Mouse (Mus musculus): ENCODE measurements around the gene Lrrc28. TPM values are rescaled to one million over a fixed set of nuclear protein-coding genes. Genes with fewer than 3 reads are reported as not detected.
A peak's percentile ranks its signal among the peaks of the same experiment; 100 is the strongest.

Lrrc28 gene
- polyA plus RNA-seq, 1 experiment from 2014 or later = 13.4 TPM

GRCm38 (mm10) chr7:67652211-67652610 is 7.1 kb upstream of the Lrrc28 start:
- Histone ChIP-seq H3K4me1 (ENCODE audit: insufficient read depth, low read depth, low read length) (no peaks in the 10 kb centered on the region; the same call in 1 of the 2 replicates), H3K9me3 (ENCODE audit: low read length) (no peaks in the 10 kb centered on the region), H3K27ac (ENCODE audit: low read length) (no peak overlapping the region), H3K9ac (replicated peaks; ENCODE audit: low read depth) (no peak overlapping the region), H3K4me2 (replicated peaks; ENCODE audit: low read depth, low read length) (no peak overlapping the region), H3K4me3 (ENCODE audit: low read depth, low read length) (no peak overlapping the region), H3K27me3 (replicated peaks; ENCODE audit: insufficient read depth, low read length) (no peaks in the 10 kb centered on the region), H3K36me3 (ENCODE audit: insufficient read depth, low read length) (no peaks in the 10 kb centered on the region)
- no peak for DNase-seq (ENCODE audit: low spot score)
- ATAC-seq = no peak
- WGBS = 66% methylated on average over 5 of the region's 5 CpGs
- no peak for TF ChIP-seq EP300 (IDR thresholded peaks at IDR 0.05)
- no peak for TF ChIP-seq CTCF (IDR thresholded peaks at IDR 0.05)

GRCm38 (mm10) chr7:67648376-67648775 is 3.3 kb upstream of the Lrrc28 start:
- Histone ChIP-seq H3K27ac (ENCODE audit: low read length) (no peak overlapping the region), H3K27me3 (replicated peaks; ENCODE audit: insufficient read depth, low read length) (no peaks in the 10 kb centered on the region), H3K36me3 (ENCODE audit: insufficient read depth, low read length) (no peaks in the 10 kb centered on the region), H3K9ac (replicated peaks; ENCODE audit: low read depth) (no peak overlapping the region), H3K4me1 (ENCODE audit: insufficient read depth, low read depth, low read length) (peaks cover 3% of the 10 kb centered on the region; the same call in 1 of the 2 replicates), H3K4me3 (ENCODE audit: low read depth, low read length) (no peak overlapping the region), H3K9me3 (ENCODE audit: low read length) (no peaks in the 10 kb centered on the region), H3K4me2 (replicated peaks; ENCODE audit: low read depth, low read length) (peak overlapping the region; percentile 57; the same call in 1 of the 2 replicates)
- WGBS = 50% methylated on average over 4 of the region's 4 CpGs
- DNase-seq (ENCODE audit: low spot score) = no peak
- TF ChIP-seq CTCF (IDR thresholded peaks at IDR 0.05) (no peak), EP300 (IDR thresholded peaks at IDR 0.05) (no peak)
- no peak for ATAC-seq

- H3K27me3 ChIP-seq (replicated peaks; ENCODE audit: insufficient read depth, low read length) = no peaks in the 10 kb centered on the region
- DNase-seq (ENCODE audit: low spot score) (peak; percentile 95), ATAC-seq (peak; percentile 13; the same call in 1 of the 2 replicates)
- peak within 1 kb of the TSS; percentile 59 for H3K4me3 ChIP-seq (ENCODE audit: low read depth, low read length)
- peak within 1 kb of the TSS; percentile 83 for H3K9ac ChIP-seq (replicated peaks; ENCODE audit: low read depth)
- no peak for TF ChIP-seq EP300 (IDR thresholded peaks at IDR 0.05)
- no peak for TF ChIP-seq CTCF (IDR thresholded peaks at IDR 0.05)
- H3K27ac ChIP-seq (ENCODE audit: low read length) = peak within 1 kb of the TSS; percentile 75
- peaks cover 3% of the 10 kb centered on the region; the same call in 1 of the 2 replicates for H3K4me1 ChIP-seq (ENCODE audit: insufficient read depth, low read depth, low read length)
- peak within 1 kb of the TSS; percentile 76 for H3K4me2 ChIP-seq (replicated peaks; ENCODE audit: low read depth, low read length)
- no peaks in the 10 kb centered on the region for H3K9me3 ChIP-seq (ENCODE audit: low read length)
- 4% methylated on average over 5 of the region's 5 CpGs for WGBS
- H3K36me3 ChIP-seq (ENCODE audit: insufficient read depth, low read length) = no peaks in the 10 kb centered on the region
Observed at GRCm38 (mm10) chr7:67647277-67647676, 2.2 kb upstream of the Lrrc28 start, which contains the start of gene Ttc23. Ttc23 (plus strand) TSS chr7:67647410.

- H3K9ac ChIP-seq (replicated peaks; ENCODE audit: low read depth) = peak overlapping the region; percentile 83
- H3K27ac ChIP-seq (ENCODE audit: low read length) = peak overlapping the region; percentile 96
- no peaks in the 10 kb centered on the region for H3K9me3 ChIP-seq (ENCODE audit: low read length)
- ATAC-seq = no peak
- no peak for DNase-seq (ENCODE audit: low spot score)
- H3K4me2 ChIP-seq (replicated peaks; ENCODE audit: low read depth, low read length) = peak overlapping the region; percentile 76
- TF ChIP-seq EP300 (IDR thresholded peaks at IDR 0.05) (no peak), CTCF (IDR thresholded peaks at IDR 0.05) (no peak)
- no peaks in the 10 kb centered on the region for H3K36me3 ChIP-seq (ENCODE audit: insufficient read depth, low read length)
- H3K27me3 ChIP-seq (replicated peaks; ENCODE audit: insufficient read depth, low read length) = no peaks in the 10 kb centered on the region
- 5% methylated on average over 6 of the region's 6 CpGs for WGBS
- peak overlapping the region; percentile 69 for H3K4me3 ChIP-seq (ENCODE audit: low read depth, low read length)
- H3K4me1 ChIP-seq (ENCODE audit: insufficient read depth, low read depth, low read length) = peaks cover 3% of the 10 kb centered on the region; the same call in 1 of the 2 replicates
Observed at GRCm38 (mm10) chr7:67646131-67646530, 1.1 kb upstream of the Lrrc28 start.

GRCm38 (mm10) chr7:67645681-67646014 is 580 bp upstream of the Lrrc28 start:
- Histone ChIP-seq H3K4me2 (replicated peaks; ENCODE audit: low read depth, low read length) (peak overlapping the region; percentile 76), H3K9ac (replicated peaks; ENCODE audit: low read depth) (peak overlapping the region; percentile 83), H3K27ac (ENCODE audit: low read length) (peak overlapping the region; percentile 96), H3K4me1 (ENCODE audit: insufficient read depth, low read depth, low read length) (peaks cover 3% of the 10 kb centered on the region; the same call in 1 of the 2 replicates), H3K27me3 (replicated peaks; ENCODE audit: insufficient read depth, low read length) (no peaks in the 10 kb centered on the region), H3K36me3 (ENCODE audit: insufficient read depth, low read length) (0 out of 2 replicates have a peak, but pooled peaks cover 4% of the 10 kb centered on the region), H3K9me3 (ENCODE audit: low read length) (no peaks in the 10 kb centered on the region), H3K4me3 (ENCODE audit: low read depth, low read length) (peak overlapping the region; percentile 69)
- DNase-seq (ENCODE audit: low spot score) (no peak), ATAC-seq (peak; percentile 5; the same call in 1 of the 2 replicates)
- WGBS = under 1% methylated on average over 15 of the region's 15 CpGs
- TF ChIP-seq EP300 (IDR thresholded peaks at IDR 0.05) (no peak), CTCF (IDR thresholded peaks at IDR 0.05) (no peak)

- H3K27me3 ChIP-seq (replicated peaks; ENCODE audit: insufficient read depth, low read length) = no peaks in the 10 kb centered on the region
- H3K9me3 ChIP-seq (ENCODE audit: low read length) = no peaks in the 10 kb centered on the region
- no peak overlapping the region for H3K27ac ChIP-seq (ENCODE audit: low read length)
- peak overlapping the region; percentile 69 for H3K4me3 ChIP-seq (ENCODE audit: low read depth, low read length)
- H3K4me2 ChIP-seq (replicated peaks; ENCODE audit: low read depth, low read length) = peak overlapping the region; percentile 76
- H3K36me3 ChIP-seq (ENCODE audit: insufficient read depth, low read length) = 0 out of 2 replicates have a peak, but pooled peaks cover 6% of the 10 kb centered on the region
- 39% methylated on average over 8 of the region's 8 CpGs for WGBS
- peak overlapping the region; percentile 87 for H3K9ac ChIP-seq (replicated peaks; ENCODE audit: low read depth)
- DNase-seq (ENCODE audit: low spot score) = no peak
- H3K4me1 ChIP-seq (ENCODE audit: insufficient read depth, low read depth, low read length) = peaks cover 3% of the 10 kb centered on the region; the same call in 1 of the 2 replicates
- ATAC-seq = no peak
- TF ChIP-seq CTCF (IDR thresholded peaks at IDR 0.05) (no peak), EP300 (IDR thresholded peaks at IDR 0.05) (no peak)
Observed at GRCm38 (mm10) chr7:67644291-67644690, 777 bp downstream of the Lrrc28 start.
